Mouse (Mus musculus) spleen, adult 2 months (tissue): Measurements from ENCODE around the gene Flywch2.

Experiments
- CTCF ChIP-seq: fragments of 200-500 bp; IDR thresholded peaks from 2 replicates; pipeline ENCODE4 v1.5.1; 2011; ENCODE audit warnings: mild to moderate bottlenecking, inconsistent platforms; ENCODE audit not compliant: insufficient read depth, insufficient read length, insufficient replicate concordance; ENCODE audit errors: extremely low read depth
- POLR2A ChIP-seq: fragments of 200-500 bp; IDR thresholded peaks from 2 replicates; pipeline ENCODE4 v1.6.1; 2011; ENCODE audit warnings: low read depth, low read length, inconsistent platforms

GRCm38 (mm10) chr17:23807918-23808317 is 22.0 kb upstream of the Flywch2 start:
- no peak for TF ChIP-seq CTCF
- no peak for TF ChIP-seq POLR2A
